Mouse (Mus musculus) lung, adult 2 months (tissue): ENCODE measurements around the gene Agtr1b. TPM values are rescaled to one million over a fixed set of nuclear protein-coding genes. Genes with fewer than 3 reads are reported as not detected.

Experiments used
- DNase-seq: peaks from one replicate; pipeline ENCODE4 v3.0.0; 2022
- H3K4me1 ChIP-seq: fragments of 200-500 bp; 2 replicates; pipeline ENCODE4 v1.6.1; 2011; ENCODE audit warnings: low read length; ENCODE audit not compliant: control insufficient read depth, insufficient read depth
- H3K4me3 ChIP-seq: fragments of 200-500 bp; replicated peaks from 2 replicates; pipeline ENCODE3; 2011; ENCODE audit warnings: low read depth, mild to moderate bottlenecking, control low read depth, low read length; ENCODE audit errors: extremely low read depth
- CTCF ChIP-seq: fragments of 200-500 bp; IDR thresholded peaks from 2 replicates; pipeline ENCODE4 v1.5.1; 2011; ENCODE audit warnings: mild to moderate bottlenecking, low read length, control low read depth; ENCODE audit not compliant: insufficient read depth
- POLR2A ChIP-seq: fragments of 200-500 bp; IDR thresholded peaks from 2 replicates; pipeline ENCODE4 v1.6.1; 2011; ENCODE audit warnings: low read depth, mild to moderate bottlenecking, control low read depth, low read length, borderline replicate concordance; ENCODE audit errors: extremely low read depth
- WGBS: fragments of 180-500 bp; shearing (Covaris S2); methylation state at CpG from one replicate; pipeline ENCODE4 v1.1.7; 2018; 5-methylcytosine and 5-hydroxymethylcytosine counted together
- polyA plus RNA-seq: library from polyadenylated mRNA; depleted of rRNA; stranded (reverse); fragments of >200 nt; gene quantifications from 2 replicates; pipeline ENCODE4 v1.2.3, GENCODE M21; 2012; rRNA removed

Agtr1b gene
- polyA plus RNA-seq, 1 experiment = 0.51 TPM

DNA sequence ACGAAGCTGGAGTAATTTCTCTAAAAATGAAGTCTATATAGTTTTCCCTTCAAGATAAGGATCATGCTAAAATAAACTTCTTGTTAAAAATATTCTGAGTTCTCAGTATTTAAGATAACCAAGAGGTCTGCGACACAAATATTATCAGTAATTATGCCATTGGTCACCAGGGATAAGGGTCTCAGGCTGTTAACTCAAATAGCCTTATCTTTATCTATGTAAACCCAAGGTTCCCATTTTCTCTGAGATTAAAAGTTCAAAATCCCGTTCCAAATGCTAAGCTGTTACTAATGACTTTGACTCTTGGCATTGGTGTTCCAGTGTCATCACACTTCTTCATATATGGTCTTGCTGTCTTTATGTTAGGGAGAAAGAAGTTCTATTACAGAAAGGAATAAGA, 71.4 kb downstream of the Agtr1b start:
- no peaks in the 10 kb centered on the region for H3K4me1 ChIP-seq
- WGBS = 46% methylated on average over 3 of the region's 3 CpGs
- H3K4me3 ChIP-seq = no peak overlapping the region
- no peak for DNase-seq
- TF ChIP-seq CTCF = no peak
- TF ChIP-seq POLR2A = no peak

DNA sequence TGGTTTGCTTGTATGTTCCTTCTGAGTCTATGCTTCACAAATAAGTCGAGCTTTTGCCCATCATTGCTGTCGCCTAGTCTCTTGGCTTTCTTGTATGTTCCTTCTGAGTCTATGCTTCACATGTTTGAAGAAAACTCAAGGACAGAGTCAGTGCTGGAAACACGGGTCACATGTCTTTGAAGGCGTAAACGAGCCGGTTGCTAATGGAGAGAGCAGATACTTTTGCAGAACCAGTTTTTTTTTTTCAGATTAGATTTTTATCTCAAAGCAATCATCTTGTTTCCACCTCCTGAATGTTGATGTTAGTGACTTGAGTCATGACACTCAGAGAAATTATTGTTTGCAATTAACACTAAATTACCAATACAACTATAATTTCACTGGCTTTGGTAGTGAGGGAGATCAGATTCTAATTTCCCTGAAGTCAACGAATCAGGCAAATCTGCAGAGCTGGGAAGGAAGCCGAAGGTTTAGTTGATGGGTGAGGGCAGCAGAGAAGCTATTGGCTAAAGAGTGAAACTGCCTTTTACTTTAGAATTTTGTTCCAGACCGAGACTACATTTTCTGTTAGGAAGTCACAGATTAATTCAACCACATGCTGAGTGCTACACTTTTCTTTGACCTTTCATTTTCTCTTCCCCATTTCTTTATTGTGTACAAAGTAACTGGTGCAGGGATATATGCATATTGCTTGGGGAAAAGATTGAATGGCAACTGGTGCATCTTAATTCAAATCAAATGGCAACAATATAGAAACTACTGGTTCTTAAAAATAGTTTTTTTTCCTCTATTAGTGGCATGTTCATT, 72.2 kb downstream of the Agtr1b start:
- Histone ChIP-seq H3K4me1 (no peaks in the 10 kb centered on the region), H3K4me3 (no peak overlapping the region)
- WGBS = 60% methylated on average over 9 of the region's 9 CpGs
- no peak for DNase-seq
- no peak for TF ChIP-seq CTCF
- TF ChIP-seq POLR2A = no peak

- no peak overlapping the region for H3K4me3 ChIP-seq
- H3K4me1 ChIP-seq = no peaks in the 10 kb centered on the region
- TF ChIP-seq CTCF (no peak), POLR2A (no peak)
- DNase-seq = no peak
These were observed 75.6 kb downstream of the Agtr1b start for GRCm38 (mm10) chr3:20291370-20291769.

- H3K4me1 ChIP-seq = no peaks in the 10 kb centered on the region
- no peak overlapping the region for H3K4me3 ChIP-seq
- TF ChIP-seq POLR2A = no peak
- TF ChIP-seq CTCF = no peak
- 67% methylated on average over 2 of the region's 2 CpGs for WGBS
- DNase-seq = no peak
These were observed 78.2 kb downstream of the Agtr1b start for GRCm38 (mm10) chr3:20288761-20289160.

GRCm38 (mm10) chr3:20281796-20282195, 85.2 kb downstream of the Agtr1b start:
- Histone ChIP-seq H3K4me1 (no peaks in the 10 kb centered on the region), H3K4me3 (no peak overlapping the region)
- TF ChIP-seq POLR2A = no peak
- TF ChIP-seq CTCF = no peak
- WGBS = 33% methylated on average over 1 of the region's 1 CpGs
- DNase-seq = no peak

DNA sequence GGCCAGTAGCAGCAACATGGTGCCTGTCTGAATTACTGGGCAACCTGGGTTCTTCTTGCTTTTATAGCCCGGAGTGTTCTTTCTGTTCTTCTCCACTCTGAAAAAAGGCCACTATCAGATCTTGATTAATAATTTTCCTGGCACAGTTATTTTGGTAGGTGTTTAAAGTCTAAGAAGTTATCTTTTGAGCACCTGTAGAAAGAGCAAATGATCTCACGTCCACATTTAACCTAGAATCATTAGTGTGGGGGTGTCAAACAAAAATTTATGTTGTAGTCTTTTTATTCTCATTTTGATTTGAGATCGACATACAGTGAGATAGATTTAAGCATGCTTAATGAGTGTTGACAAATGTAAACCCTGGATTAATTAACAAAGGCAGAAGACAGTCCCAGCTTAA, 91.3 kb downstream of the Agtr1b start, which contains the start of gene Cpb1:
Gene Cpb1 (minus strand): TSS at position 101 of the 400 bp plus-strand sequence.
- Histone ChIP-seq H3K4me3 (no peak within 1 kb of the TSS), H3K4me1 (no peaks in the 10 kb centered on the region)
- TF ChIP-seq CTCF = no peak
- TF ChIP-seq POLR2A = no peak
- DNase-seq = no peak
- 84% methylated on average over 3 of the region's 3 CpGs for WGBS

Other genes starting within 250 kb of the Agtr1b start
- 52.8 and 99.0 TPM in 2 replicates for gene Gyg, start 211.9 kb downstream of the Agtr1b start, polyA plus RNA-seq
- 0.49 and 0.65 TPM in 2 replicates for gene Cpa3, start 125.0 kb downstream of the Agtr1b start, polyA plus RNA-seq
- gene Cpb1, start 91.4 kb downstream of the Agtr1b start, polyA plus RNA-seq = 0.19 and 0.66 TPM in 2 replicates